Mouse (Mus musculus) liver, adult 2 months (tissue): ENCODE results near the gene Ralgapa1.

ENCODE experiments used
- CTCF ChIP-seq: fragments of 200-500 bp; IDR thresholded peaks from 2 replicates; pipeline ENCODE4 v1.5.1; 2011; ENCODE audit warnings: low read depth, low read length, control low read depth
- POLR2A ChIP-seq: fragments of 200-500 bp; IDR thresholded peaks from 2 replicates; pipeline ENCODE4 v1.6.1; 2011; ENCODE audit warnings: low read length, control low read depth; ENCODE audit not compliant: insufficient read depth; ENCODE audit errors: extremely low read depth

- TF ChIP-seq POLR2A: no peak
- TF ChIP-seq CTCF: no peak
Observed at GRCm38 (mm10) chr12:55564187-55564963, 256.6 kb downstream of the Ralgapa1 start.
